Mouse (Mus musculus) MEL-GATA-1-ER (cell line): ENCODE measurements around the gene Kmt2b.

Experiments used
- DNase-seq: peaks from one replicate; pipeline ENCODE4 v3.0.0-alpha.2; 2012; ENCODE audit warnings: low read depth; ENCODE audit errors: extremely low read depth

Kmt2b gene

GRCm38 (mm10) chr7:30540572-30540971, 48.0 kb downstream of the Kmt2b start:
- no peak for DNase-seq

DNA sequence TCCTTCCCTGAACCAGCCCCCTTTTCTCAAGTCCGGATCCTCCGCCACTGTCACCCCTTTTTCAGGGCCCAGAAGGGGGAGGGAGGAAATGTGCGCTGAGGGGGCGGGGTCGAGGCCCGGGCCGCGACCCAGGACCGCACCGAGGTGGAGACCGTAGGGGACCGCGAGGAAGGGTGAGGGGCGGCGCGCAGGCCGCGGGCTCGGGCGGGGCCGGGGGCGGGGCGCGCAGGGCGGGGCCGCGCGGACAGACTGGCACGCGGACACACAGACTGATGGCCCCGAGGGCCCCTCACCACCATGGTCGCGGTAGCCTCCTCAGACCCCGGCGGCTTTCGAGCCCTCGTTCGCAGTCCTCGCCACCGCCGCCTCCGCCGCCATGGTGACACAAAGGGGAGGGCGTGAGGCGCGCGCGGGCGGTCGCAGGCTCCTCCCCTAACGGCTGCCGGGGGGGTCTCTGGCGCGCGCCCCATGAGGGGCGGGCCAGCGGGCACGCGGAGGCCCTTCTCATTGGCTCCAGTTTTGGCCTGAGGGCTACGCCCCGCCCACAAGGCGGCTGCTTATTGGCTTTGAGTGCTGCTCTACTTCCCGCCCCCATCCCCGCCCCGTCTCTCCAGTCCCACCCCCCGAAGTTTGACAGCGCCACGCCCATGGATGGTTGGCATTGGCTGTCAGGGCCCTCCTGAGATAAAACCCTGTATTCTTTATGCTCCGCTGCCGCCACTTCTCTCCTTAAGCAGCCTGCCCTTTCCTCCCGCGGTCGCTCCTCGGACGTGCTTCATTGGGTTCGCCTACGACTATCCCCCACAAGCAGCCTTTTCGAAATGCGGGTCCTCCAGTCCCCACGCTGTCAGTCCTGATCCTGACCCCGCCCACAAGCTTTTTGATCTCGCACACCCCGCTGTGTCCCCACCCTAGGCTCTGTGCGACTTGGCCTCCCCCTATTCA, 53.6 kb downstream of the Kmt2b start, which contains the start of gene Arhgap33:
Gene Arhgap33, minus strand, starts transcription at position 428 of the 945 bp plus-strand sequence.
- DNase-seq, result peak; percentile 85

GRCm38 (mm10) chr7:30533941-30534632, 54.4 kb downstream of the Kmt2b start:
- DNase-seq, result no peak

GRCm38 (mm10) chr7:30532931-30533330, 55.6 kb downstream of the Kmt2b start:
- no peak for DNase-seq

- DNase-seq, result no peak
Observed at GRCm38 (mm10) chr7:30531291-30531815, 57.2 kb downstream of the Kmt2b start.

GRCm38 (mm10) chr7:30526981-30527380, 61.5 kb downstream of the Kmt2b start:
- DNase-seq, result no peak

- DNase-seq, result no peak
Observed at GRCm38 (mm10) chr7:30526399-30526798, 62.1 kb downstream of the Kmt2b start.

GRCm38 (mm10) chr7:30525954-30526353, 62.6 kb downstream of the Kmt2b start:
- no peak for DNase-seq

- no peak for DNase-seq
Observed at GRCm38 (mm10) chr7:30524487-30524886, 64.0 kb downstream of the Kmt2b start.

GRCm38 (mm10) chr7:30522871-30523270, 65.7 kb downstream of the Kmt2b start:
- no peak for DNase-seq

DNA sequence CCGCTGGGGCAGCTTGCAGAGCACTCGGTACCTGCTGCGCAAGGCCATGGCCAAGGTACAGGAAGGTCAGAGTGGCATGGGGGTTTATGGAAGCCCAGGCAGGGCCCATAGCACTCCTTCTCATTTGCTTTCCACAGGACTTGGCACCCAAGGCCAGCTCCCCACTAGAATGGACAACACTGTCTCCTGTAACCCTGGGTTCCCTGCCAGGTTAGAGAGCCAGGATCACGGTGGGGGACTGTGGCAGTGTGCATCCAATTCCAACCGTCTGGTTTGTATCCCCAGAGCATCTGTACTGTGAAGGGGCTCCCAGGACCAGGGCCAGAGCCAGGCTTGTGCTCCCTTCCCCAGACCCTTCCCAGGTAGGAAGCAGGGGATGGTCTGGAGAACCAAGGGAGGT, 67.7 kb downstream of the Kmt2b start:
- DNase-seq, result no peak

- no peak for DNase-seq
Observed at GRCm38 (mm10) chr7:30520396-30520795, 68.1 kb downstream of the Kmt2b start.
